ENCODE assay signal across 10 mouse cellular contexts in genomic region chr5:151135965-151136364, GRCm38 (mm10).
DNase-seq lines count a peak whose midpoint lies in the region; ATAC-seq lines count a peak whose summit lies in the region.
"Had no signal": no experiment of that assay in that cellular context is flagged by ENCODE, and none has a peak within 500 bp of the region (broad histone marks: within the 10 kb centered on the region; RNA-seq: fewer than 3 reads in every experiment).

No protein-coding gene starts in this region.

- H3K36me3 ChIP-seq in lung, embryonic 16.5 days (ENCODE audit: control insufficient read depth, insufficient read depth, low read length): no peaks in the 10 kb centered on the region
- H3K36me3 ChIP-seq in limb, embryonic 10.5 days: no peaks in the 10 kb centered on the region
- no peaks in the 10 kb centered on the region for H3K36me3 ChIP-seq in stomach, embryonic 15.5 days
- no peaks in the 10 kb centered on the region for H3K36me3 ChIP-seq in neural tube, embryonic 15.5 days
- H3K36me3 ChIP-seq in hindbrain, embryonic 11.5 days (ENCODE audit: control insufficient read depth, insufficient read depth, low read length): no peaks in the 10 kb centered on the region

- WGBS in lung, embryonic 16.5 days: 42% methylated on average over 6 of the region's 6 CpGs
- WGBS in limb, embryonic 10.5 days: 48% methylated on average over 6 of the region's 6 CpGs
- 24% methylated on average over 6 of the region's 6 CpGs for WGBS in stomach, embryonic 15.5 days
- 75% methylated on average over 6 of the region's 6 CpGs for WGBS in neural tube, embryonic 15.5 days
- WGBS in hindbrain, embryonic 11.5 days: 73% methylated on average over 6 of the region's 6 CpGs

- H3K9ac ChIP-seq in lung, embryonic 16.5 days (ENCODE audit: low read length): no peak overlapping the region
- H3K9ac ChIP-seq in stomach, embryonic 15.5 days: no peak overlapping the region
- H3K9ac ChIP-seq in neural tube, embryonic 15.5 days (replicated peaks): no peak overlapping the region
- H3K9ac ChIP-seq in hindbrain, embryonic 11.5 days (ENCODE audit: low read depth, low read length): no peak overlapping the region

- no peak overlapping the region for H3K4me2 ChIP-seq in lung, embryonic 16.5 days (ENCODE audit: low read depth, low read length)
- H3K4me2 ChIP-seq in stomach, embryonic 15.5 days: no peak overlapping the region
- no peak overlapping the region for H3K4me2 ChIP-seq in neural tube, embryonic 15.5 days
- no peak overlapping the region for H3K4me2 ChIP-seq in hindbrain, embryonic 11.5 days (replicated peaks; ENCODE audit: low read depth, low read length)

- ATAC-seq in lung, embryonic 16.5 days (ENCODE audit: low read depth): peak; percentile 66
- ATAC-seq in stomach, embryonic 15.5 days (ENCODE audit: insufficient read depth, low FRiP score, low read depth): peak; percentile 59
- no peak for ATAC-seq in neural tube, embryonic 15.5 days (ENCODE audit: low FRiP score)
- no peak for ATAC-seq in hindbrain, embryonic 11.5 days (ENCODE audit: low FRiP score)

- no peaks in the 10 kb centered on the region for H3K27me3 ChIP-seq in lung, embryonic 16.5 days (ENCODE audit: control insufficient read depth, insufficient read depth, low read depth, low read length)
- H3K27me3 ChIP-seq in limb, embryonic 10.5 days (ENCODE audit: low read depth, poor library complexity, severe bottlenecking): no peaks in the 10 kb centered on the region
- H3K27me3 ChIP-seq in stomach, embryonic 15.5 days (replicated peaks): no peaks in the 10 kb centered on the region
- no peaks in the 10 kb centered on the region for H3K27me3 ChIP-seq in neural tube, embryonic 15.5 days (replicated peaks)
- H3K27me3 ChIP-seq in hindbrain, embryonic 11.5 days (ENCODE audit: control insufficient read depth, insufficient read depth, low read length): no peaks in the 10 kb centered on the region

- peaks cover 20% of the 10 kb centered on the region for H3K4me1 ChIP-seq in lung, embryonic 16.5 days (replicated peaks; ENCODE audit: control insufficient read depth, insufficient read depth, low read length)
- peaks cover 21% of the 10 kb centered on the region for H3K4me1 ChIP-seq in limb, embryonic 10.5 days
- H3K4me1 ChIP-seq in stomach, embryonic 15.5 days: peaks cover 14% of the 10 kb centered on the region
- H3K4me1 ChIP-seq in neural tube, embryonic 15.5 days: 0 out of 2 replicates have a peak, but pooled peaks cover 2% of the 10 kb centered on the region
- no peaks in the 10 kb centered on the region for H3K4me1 ChIP-seq in hindbrain, embryonic 11.5 days (replicated peaks; ENCODE audit: control insufficient read depth, insufficient read depth, low read length)

- H3K4me3 ChIP-seq in lung, embryonic 16.5 days (ENCODE audit: low read length): no peak overlapping the region
- H3K4me3 ChIP-seq in limb, embryonic 10.5 days: no peak overlapping the region
- no peak overlapping the region for H3K4me3 ChIP-seq in stomach, embryonic 15.5 days (replicated peaks)
- H3K4me3 ChIP-seq in neural tube, embryonic 15.5 days (replicated peaks): no peak overlapping the region
- no peak overlapping the region for H3K4me3 ChIP-seq in hindbrain, embryonic 11.5 days (ENCODE audit: low read depth, low read length)
- H3K4me3 ChIP-seq: heart, adult 2 months had no signal

- peak; percentile 15 to 53 for DNase-seq in frontal cortex, postnatal 36 days (ENCODE audit: low spot score in 2 of 2)
- no peak for DNase-seq in frontal cortex, postnatal 10 days (ENCODE audit: low spot score in 2 of 2)
- DNase-seq in lung, postnatal 10 days: no peak
- no peak for DNase-seq in limb, embryonic 10.5 days (ENCODE audit: low spot score)
- DNase-seq in hindbrain, embryonic 11.5 days (ENCODE audit: low spot score): no peak
- DNase-seq: heart, adult 2 months; right cerebral cortex, postnatal 14 days had no signal

- peak overlapping the region; percentile 51 for H3K27ac ChIP-seq in lung, embryonic 16.5 days (ENCODE audit: low read length)
- H3K27ac ChIP-seq in limb, embryonic 10.5 days: peak overlapping the region; percentile 53; the same call in 1 of the 2 replicates
- H3K27ac ChIP-seq in stomach, embryonic 15.5 days: peak overlapping the region; percentile 79
- H3K27ac ChIP-seq in neural tube, embryonic 15.5 days (replicated peaks): no peak overlapping the region; the same call in 1 of the 2 replicates
- H3K27ac ChIP-seq in hindbrain, embryonic 11.5 days (ENCODE audit: low read depth, low read length): no peak overlapping the region
- H3K27ac ChIP-seq: heart, adult 2 months had no signal

- H3K9me3 ChIP-seq in lung, embryonic 16.5 days (ENCODE audit: control insufficient read depth, low read length): no peaks in the 10 kb centered on the region
- no peaks in the 10 kb centered on the region for H3K9me3 ChIP-seq in limb, embryonic 10.5 days (replicated peaks)
- no peaks in the 10 kb centered on the region for H3K9me3 ChIP-seq in stomach, embryonic 15.5 days
- no peaks in the 10 kb centered on the region for H3K9me3 ChIP-seq in neural tube, embryonic 15.5 days (replicated peaks)
- no peaks in the 10 kb centered on the region for H3K9me3 ChIP-seq in hindbrain, embryonic 11.5 days (ENCODE audit: control insufficient read depth, low read length)

Comparison
In these comparisons a context has a peak if more than half of its experiments do, and no peak if none do; other contexts are left out.
1. DNase-seq: peak in frontal cortex, postnatal 36 days (2 of 2); none in frontal cortex, postnatal 10 days (0 of 2), lung, postnatal 10 days (single experiment), limb, embryonic 10.5 days (single experiment) and hindbrain, embryonic 11.5 days (single experiment).
2. ATAC-seq: peak in lung, embryonic 16.5 days (single experiment) and stomach, embryonic 15.5 days (single experiment); none in neural tube, embryonic 15.5 days (single experiment) and hindbrain, embryonic 11.5 days (single experiment).
3. H3K27ac ChIP-seq: peak in lung, embryonic 16.5 days (single experiment), limb, embryonic 10.5 days (single experiment) and stomach, embryonic 15.5 days (single experiment); none in neural tube, embryonic 15.5 days (single experiment) and hindbrain, embryonic 11.5 days (single experiment).